In the genomic region with DNA sequence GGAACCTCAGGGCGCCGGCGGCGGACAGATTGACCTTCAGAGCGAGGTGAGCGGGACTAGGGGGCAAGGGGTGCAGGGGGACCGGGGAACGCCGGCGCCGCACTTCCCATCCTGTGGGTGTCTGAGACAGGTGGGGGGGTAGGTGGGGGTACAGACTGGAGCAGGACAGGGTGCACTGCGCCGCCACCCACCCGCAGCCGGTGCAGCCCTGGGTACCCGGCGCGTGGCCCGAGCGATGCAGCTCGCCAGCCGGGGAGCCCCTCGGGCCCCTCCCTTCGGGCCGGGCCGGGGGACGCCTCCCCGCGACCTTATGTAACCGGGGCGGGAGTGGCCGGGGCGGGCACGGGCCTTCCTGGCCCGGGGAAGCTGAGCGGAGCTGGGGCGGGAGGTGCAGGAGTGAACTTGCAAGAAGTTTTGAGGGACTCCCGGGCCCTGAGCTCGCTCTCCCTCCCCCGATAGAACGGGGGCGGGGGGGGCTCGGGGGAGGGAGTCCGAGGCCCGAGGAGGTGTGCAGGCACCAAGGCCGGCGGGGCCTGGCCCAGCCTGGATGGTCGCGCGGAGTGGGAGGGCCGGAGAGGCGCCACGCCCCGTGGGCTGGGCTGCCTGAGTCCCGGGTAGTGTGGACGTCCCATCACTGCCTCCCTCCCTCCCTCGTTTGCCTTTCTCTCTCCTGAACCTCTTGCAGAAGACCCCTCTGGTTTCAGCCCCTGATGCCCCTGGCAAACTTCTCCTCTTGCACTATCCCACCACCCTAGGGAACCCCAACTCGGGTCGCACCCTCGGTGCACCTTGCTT, we compare ENCODE assay signal across 8 mouse cellular contexts. TPM values are rescaled to one million over a fixed set of nuclear protein-coding genes. Genes with fewer than 3 reads are reported as not detected.
A peak's percentile ranks its signal among the peaks of the same experiment; 100 is the strongest.
DNase-seq lines count a peak whose midpoint lies in the region; ATAC-seq and TF ChIP-seq lines count a peak whose summit lies in the region.

No protein-coding gene starts in this region.

- peak overlapping the region; percentile 52 for H3K4me3 ChIP-seq in forebrain, postnatal 0 days (ENCODE audit: low read depth, low read length)
- peak overlapping the region; percentile 83 for H3K4me3 ChIP-seq in lung, embryonic 16.5 days (ENCODE audit: low read length)

- H3K9ac ChIP-seq in forebrain, postnatal 0 days, result peak overlapping the region; percentile 46
- H3K9ac ChIP-seq in lung, embryonic 16.5 days (ENCODE audit: low read length), result peak overlapping the region; percentile 75

- no peaks in the 10 kb centered on the region for H3K36me3 ChIP-seq in forebrain, postnatal 0 days (ENCODE audit: insufficient read depth)
- no peaks in the 10 kb centered on the region for H3K36me3 ChIP-seq in lung, embryonic 16.5 days (ENCODE audit: control insufficient read depth, insufficient read depth, low read length)

- no peaks in the 10 kb centered on the region for H3K9me3 ChIP-seq in forebrain, postnatal 0 days (ENCODE audit: low read length)
- H3K9me3 ChIP-seq in lung, embryonic 16.5 days (ENCODE audit: control insufficient read depth, low read length), result no peaks in the 10 kb centered on the region

- TF ChIP-seq CTCF in forebrain, postnatal 0 days (IDR thresholded peaks at IDR 0.05; ENCODE audit: low read depth), result no peak

- peak; percentile 84 for DNase-seq in ES-CJ7 (ENCODE audit: low read depth, low spot score)
- DNase-seq in cerebellum, adult 18-20 months, result peak; percentile 88
- peak; percentile 12 for DNase-seq in forebrain, postnatal 0 days
- DNase-seq in heart, postnatal 4 days, result peak; percentile 92
- DNase-seq in layer of hippocampus, adult 9-11 months, result peak; percentile 92
- peak; percentile 90 for DNase-seq in ovary, adult 18-20 months (ENCODE audit: low spot score)
- peak; percentile 32 to 44 for DNase-seq in thymus, postnatal 10 days (ENCODE audit: low spot score in 2 of 2)

- 3% methylated on average over 31 of the region's 60 CpGs for WGBS in forebrain, postnatal 0 days
- under 1% methylated on average over 45 of the region's 60 CpGs for whole genome bisulfite sequencing in lung, embryonic 16.5 days

- ATAC-seq in forebrain, postnatal 0 days, result peak; percentile 47
- ATAC-seq in lung, embryonic 16.5 days (ENCODE audit: low read depth), result peak; percentile 93

- 0 out of 2 replicates have a peak, but pooled peaks cover 3% of the 10 kb centered on the region for H3K4me1 ChIP-seq in forebrain, postnatal 0 days (ENCODE audit: insufficient read depth)
- peaks cover 16% of the 10 kb centered on the region for H3K4me1 ChIP-seq in lung, embryonic 16.5 days (replicated peaks; ENCODE audit: control insufficient read depth, insufficient read depth, low read length)

- no peak overlapping the region for H3K27ac ChIP-seq in forebrain, postnatal 0 days (ENCODE audit: low read depth, low read length)
- H3K27ac ChIP-seq in lung, embryonic 16.5 days (ENCODE audit: low read length), result peak overlapping the region; percentile 72

- peaks cover 14% of the 10 kb centered on the region for H3K27me3 ChIP-seq in forebrain, postnatal 0 days (ENCODE audit: insufficient read depth, low read length)
- H3K27me3 ChIP-seq in lung, embryonic 16.5 days (ENCODE audit: control insufficient read depth, insufficient read depth, low read depth, low read length), result no peaks in the 10 kb centered on the region; the same call in 1 of the 2 replicates

- H3K4me2 ChIP-seq in forebrain, postnatal 0 days (ENCODE audit: low read depth), result peak overlapping the region; percentile 95
- peak overlapping the region; percentile 97 for H3K4me2 ChIP-seq in lung, embryonic 16.5 days (ENCODE audit: low read depth, low read length)

RNA-seq across cellular contexts. Expression of a gene that starts 0.6 kb away (rescaled TPM):
- 4.1 and 5.5 TPM in 2 replicates for total RNA-seq in forebrain, postnatal 0 days (2014; rRNA removed)
- 3.3 and 4.6 TPM in 2 replicates for polyA plus RNA-seq in forebrain, postnatal 0 days (2015; fragmentation: Nextera tagmentation; extraction: Ambion mirVana)
- total RNA-seq in heart, postnatal 4 days (2021), result 10 to 100 TPM; 50.3 to 53.1 TPM
- polyA plus RNA-seq in lung, embryonic 16.5 days (2015; fragmentation: Nextera tagmentation; extraction: Ambion mirVana), result 13.1 and 13.7 TPM in 2 replicates

RNA-seq across cellular contexts. Expression of a gene that starts 10.8 kb away (rescaled TPM):
- total RNA-seq in forebrain, postnatal 0 days (2014; rRNA removed), result not detected in 2 replicates
- polyA plus RNA-seq in forebrain, postnatal 0 days (2015; fragmentation: Nextera tagmentation; extraction: Ambion mirVana), result not detected in 2 replicates
- not detected for total RNA-seq in heart, postnatal 4 days (2021)
- polyA plus RNA-seq in lung, embryonic 16.5 days (2015; fragmentation: Nextera tagmentation; extraction: Ambion mirVana), result 22.5 and 26.8 TPM in 2 replicates

RNA-seq across cellular contexts. Expression of a gene that starts 42.9 kb away (rescaled TPM):
- 1.8 TPM in 1 of 2 replicates, not detected in the other for total RNA-seq in forebrain, postnatal 0 days (2014; rRNA removed)
- 0.45 and 0.60 TPM in 2 replicates for polyA plus RNA-seq in forebrain, postnatal 0 days (2015; fragmentation: Nextera tagmentation; extraction: Ambion mirVana)
- total RNA-seq in heart, postnatal 4 days (2021), result 1 to 10 TPM; 1.8 to 2.1 TPM
- 0.69 and 0.88 TPM in 2 replicates for polyA plus RNA-seq in lung, embryonic 16.5 days (2015; fragmentation: Nextera tagmentation; extraction: Ambion mirVana)

RNA-seq across cellular contexts. Expression of a gene that starts 43.2 kb away (rescaled TPM):
- total RNA-seq in forebrain, postnatal 0 days (2014; rRNA removed), result 4.9 and 5.2 TPM in 2 replicates
- 0.76 and 0.97 TPM in 2 replicates for polyA plus RNA-seq in forebrain, postnatal 0 days (2015; fragmentation: Nextera tagmentation; extraction: Ambion mirVana)
- total RNA-seq in heart, postnatal 4 days (2021), result 1 to 10 TPM in 1 of 2 experiments, under 1 TPM in 1; 0.98 to 1.1 TPM
- polyA plus RNA-seq in lung, embryonic 16.5 days (2015; fragmentation: Nextera tagmentation; extraction: Ambion mirVana), result 0.26 and 0.41 TPM in 2 replicates

RNA-seq across cellular contexts. Expression of a gene that starts 48.6 kb away (rescaled TPM):
- total RNA-seq in forebrain, postnatal 0 days (2014; rRNA removed), result 68.0 and 79.6 TPM in 2 replicates
- 33.6 and 43.6 TPM in 2 replicates for polyA plus RNA-seq in forebrain, postnatal 0 days (2015; fragmentation: Nextera tagmentation; extraction: Ambion mirVana)
- total RNA-seq in heart, postnatal 4 days (2021), result 1 to 10 TPM; 5.2 to 6.0 TPM
- 5.1 TPM in 2 replicates for polyA plus RNA-seq in lung, embryonic 16.5 days (2015; fragmentation: Nextera tagmentation; extraction: Ambion mirVana)

Comparison
In these comparisons a context has a peak if more than half of its experiments do, and no peak if none do; other contexts are left out.
1. DNase-seq: peak in every context shown above with its lines; median percentile 92 in heart, postnatal 4 days; 92 in layer of hippocampus, adult 9-11 months; 90 in ovary, adult 18-20 months; 88 in cerebellum, adult 18-20 months; 84 in ES-CJ7; 38 in thymus, postnatal 10 days; 12 in forebrain, postnatal 0 days.